Mouse (Mus musculus) heart, adult 2 months (tissue): ENCODE measurements around the gene Birc3.

Source experiments
- CTCF ChIP-seq: fragments of 200-600 bp; IDR thresholded peaks from 2 replicates; pipeline ENCODE4 v1.8.1; 2022; ENCODE audit warnings: antibody characterized with exemption, mild to moderate bottlenecking, moderate library complexity
- EP300 ChIP-seq: fragments of 200-500 bp; IDR thresholded peaks from 2 replicates; pipeline ENCODE4 v1.6.1; 2011; ENCODE audit warnings: low read depth, low read length, control low read depth; ENCODE audit not compliant: insufficient read depth
- POLR2A ChIP-seq: fragments of 200-500 bp; IDR thresholded peaks from 2 replicates; pipeline ENCODE4 v1.6.1; 2011; ENCODE audit warnings: mild to moderate bottlenecking, low read depth, low read length, control low read depth; ENCODE audit not compliant: insufficient read depth

DNA sequence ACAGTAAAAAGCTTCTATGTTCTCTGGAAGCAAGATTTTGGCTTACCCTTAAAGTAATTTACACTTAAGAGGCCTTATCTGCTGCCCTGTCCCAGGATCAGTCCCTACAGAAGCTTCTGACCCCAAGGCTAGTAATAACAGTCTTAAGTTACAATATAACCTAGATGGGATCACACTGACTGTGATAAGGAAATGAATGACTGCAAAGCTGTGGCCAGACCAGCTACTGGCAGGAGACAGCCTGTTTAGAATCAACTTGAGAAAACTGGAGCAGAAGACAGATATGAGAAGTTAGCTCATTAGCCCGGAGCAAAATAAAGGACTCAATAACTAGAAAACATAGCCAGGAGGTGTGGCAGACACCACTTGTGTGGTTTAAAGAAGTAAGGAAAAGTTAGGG is 33.6 kb upstream of the Birc3 start:
- TF ChIP-seq CTCF (no peak), EP300 (no peak), POLR2A (no peak)
